Mouse (Mus musculus) myocyte (in vitro differentiated cells): ENCODE results near the gene Gm21834.

Experiments used
- CEBPB ChIP-seq: IDR thresholded peaks from 2 replicates; pipeline ENCODE4 v1.6.1; 2011; ENCODE audit warnings: mild to moderate bottlenecking, moderate library complexity; ENCODE audit not compliant: poor library complexity, insufficient read depth, severe bottlenecking
- E2F4 ChIP-seq: IDR thresholded peaks from one replicate; pipeline ENCODE4 v1.6.1; 2011; ENCODE audit warnings: mild to moderate bottlenecking, control low read depth, moderate library complexity; ENCODE audit not compliant: insufficient read depth
- MAX ChIP-seq: IDR thresholded peaks from one replicate; pipeline ENCODE4 v1.6.1; 2011; ENCODE audit warnings: low read depth, mild to moderate bottlenecking, control low read depth
- MYOG ChIP-seq, 3 experiments: IDR thresholded peaks; one replicate each; pipeline ENCODE4 v1.6.1; 2011; ENCODE audit warnings: control low read depth in 2 of 3, low read depth in 2 of 3, mild to moderate bottlenecking in 2 of 3; ENCODE audit not compliant: insufficient read length in 2 of 3, control insufficient read depth in 1 of 3, insufficient read depth in 1 of 3
- POLR2A ChIP-seq: IDR thresholded peaks from one replicate; pipeline ENCODE4 v1.6.1; 2011; ENCODE audit warnings: low read depth, mild to moderate bottlenecking, control low read depth, moderate library complexity; ENCODE audit not compliant: insufficient read length
- TCF12 ChIP-seq: IDR thresholded peaks from one replicate; pipeline ENCODE4 v1.6.1; 2011; ENCODE audit warnings: mild to moderate bottlenecking, control low read depth; ENCODE audit not compliant: poor library complexity, insufficient read depth, severe bottlenecking
- USF1 ChIP-seq: IDR thresholded peaks from one replicate; pipeline ENCODE4 v1.6.1; 2011; ENCODE audit warnings: low read depth, mild to moderate bottlenecking, control low read depth, moderate library complexity

GRCm38 (mm10) chr17:57694791-57695190, 47.2 kb downstream of the Gm21834 start:
- TF ChIP-seq POLR2A, result no peak
- TF ChIP-seq TCF12, result no peak
- no peak for TF ChIP-seq MAX
- no peak for TF ChIP-seq E2F4
- no peak for TF ChIP-seq CEBPB
- TF ChIP-seq MYOG (IDR thresholded peaks at IDR 0.05; ENCODE audit: control insufficient read depth in 1 of 3, insufficient read depth in 1 of 3, insufficient read length in 2 of 3, low read depth in 2 of 3), result no peak
- no peak for TF ChIP-seq USF1
